ENCODE assay signal across 24 mouse cellular contexts in genomic region chr9:56106274-56107072, GRCm38 (mm10). TPM values are rescaled to one million over a fixed set of nuclear protein-coding genes. Genes with fewer than 3 reads are reported as not detected.
A peak's percentile ranks its signal among the peaks of the same experiment; 100 is the strongest.
DNase-seq lines count a peak whose midpoint lies in the region; ATAC-seq and TF ChIP-seq lines count a peak whose summit lies in the region.
"Had no signal": no experiment of that assay in that cellular context is flagged by ENCODE, and none has a peak within 500 bp of the region (broad histone marks: within the 10 kb centered on the region; RNA-seq: fewer than 3 reads in every experiment).

No protein-coding gene starts in this region.

- H3K9me3 ChIP-seq in kidney, embryonic 14.5 days (ENCODE audit: control insufficient read depth, low read length), result no peaks in the 10 kb centered on the region
- no peaks in the 10 kb centered on the region for H3K9me3 ChIP-seq in limb, embryonic 10.5 days (replicated peaks)
- H3K9me3 ChIP-seq: embryonic facial prominence, embryonic 12.5 days; hindbrain, embryonic 13.5 days; limb, embryonic 13.5 days; midbrain, embryonic 10.5 days; neural tube, embryonic 13.5 days had no signal

- no peaks in the 10 kb centered on the region; the same call in 1 of the 2 replicates for H3K4me1 ChIP-seq in kidney, embryonic 14.5 days (ENCODE audit: control insufficient read depth, insufficient read depth, low read length)
- peaks cover 33% of the 10 kb centered on the region for H3K4me1 ChIP-seq in bone marrow, adult 2 months (ENCODE audit: control insufficient read depth, insufficient read depth, low read length)
- peaks cover 41% of the 10 kb centered on the region for H3K4me1 ChIP-seq in limb, embryonic 10.5 days
- H3K4me1 ChIP-seq: embryonic facial prominence, embryonic 12.5 days; hindbrain, embryonic 13.5 days; neural tube, embryonic 13.5 days had no signal

- TF ChIP-seq POLR2A in bone marrow, adult 2 months (IDR thresholded peaks at IDR 0.05; ENCODE audit: borderline replicate concordance, control insufficient read depth, low read depth, low read length), result no peak

- no peak overlapping the region for H3K4me3 ChIP-seq in kidney, embryonic 14.5 days (ENCODE audit: low read length)
- no peak overlapping the region for H3K4me3 ChIP-seq in bone marrow, adult 2 months (replicated peaks; ENCODE audit: control insufficient read depth, low read depth, low read length)
- H3K4me3 ChIP-seq in limb, embryonic 10.5 days, result no peak overlapping the region
- H3K4me3 ChIP-seq: embryonic facial prominence, embryonic 12.5 days; hindbrain, embryonic 13.5 days; limb, embryonic 13.5 days; midbrain, embryonic 10.5 days; neural tube, embryonic 13.5 days had no signal

- no peaks in the 10 kb centered on the region for H3K36me3 ChIP-seq in kidney, embryonic 14.5 days (ENCODE audit: control insufficient read depth, insufficient read depth, low read length)
- no peaks in the 10 kb centered on the region for H3K36me3 ChIP-seq in limb, embryonic 10.5 days
- H3K36me3 ChIP-seq: embryonic facial prominence, embryonic 12.5 days; hindbrain, embryonic 13.5 days; limb, embryonic 13.5 days; midbrain, embryonic 10.5 days; neural tube, embryonic 13.5 days had no signal

- H3K27me3 ChIP-seq in kidney, embryonic 14.5 days (ENCODE audit: control insufficient read depth, insufficient read depth, low read length), result no peaks in the 10 kb centered on the region
- H3K27me3 ChIP-seq in limb, embryonic 10.5 days (ENCODE audit: low read depth, poor library complexity, severe bottlenecking), result peaks cover 7% of the 10 kb centered on the region; the same call in 1 of the 2 replicates
- H3K27me3 ChIP-seq: embryonic facial prominence, embryonic 12.5 days; hindbrain, embryonic 13.5 days; limb, embryonic 13.5 days; neural tube, embryonic 13.5 days; Patski had no signal

- no peak for TF ChIP-seq CTCF in bone marrow, adult 2 months (IDR thresholded peaks at IDR 0.05; ENCODE audit: control insufficient read depth, insufficient read depth, low read length)

- DNase-seq in kidney, postnatal 10 days, result peak; percentile 54
- DNase-seq in 416B (ENCODE audit: low read depth), result peak; percentile 98
- DNase-seq in limb, embryonic 10.5 days (ENCODE audit: low spot score), result no peak
- DNase-seq in adrenal gland, postnatal 4 days (ENCODE audit: low spot score in 2 of 2), result no peak
- no peak for DNase-seq in spleen, adult 12 weeks (ENCODE audit: low spot score)
- DNase-seq in natural killer cell, adult 2 months (ENCODE audit: low spot score in 2 of 2), result no peak
- DNase-seq: adrenal gland, postnatal 25 days; cerebellum, adult 8-10 months; heart, postnatal 10 days; kidney, adult 9 months; lung, adult 18-20 months; right cerebral cortex, adult 18-20 months; thymus, postnatal 25 days had no signal

- H3K9ac ChIP-seq in kidney, embryonic 14.5 days (ENCODE audit: low read depth, low read length), result no peak overlapping the region
- H3K9ac ChIP-seq: embryonic facial prominence, embryonic 12.5 days; hindbrain, embryonic 13.5 days; limb, embryonic 13.5 days; neural tube, embryonic 13.5 days had no signal

- no peak overlapping the region for H3K4me2 ChIP-seq in kidney, embryonic 14.5 days (replicated peaks; ENCODE audit: low read depth, low read length)
- H3K4me2 ChIP-seq: embryonic facial prominence, embryonic 12.5 days; heart, embryonic 11.5 days; hindbrain, embryonic 13.5 days; limb, embryonic 13.5 days; neural tube, embryonic 13.5 days had no signal

- no peak for ATAC-seq in kidney, embryonic 14.5 days (ENCODE audit: low FRiP score, low TSS enrichment)
- ATAC-seq: forebrain, embryonic 14.5 days; inflammation-experienced regulatory T-cells, adult 6 months had no signal

- H3K27ac ChIP-seq in kidney, embryonic 14.5 days (ENCODE audit: low read depth, low read length), result no peak overlapping the region
- peak overlapping the region; percentile 71 for H3K27ac ChIP-seq in bone marrow, adult 2 months (ENCODE audit: control insufficient read depth, insufficient read depth, low read depth, low read length, poor library complexity)
- H3K27ac ChIP-seq in limb, embryonic 10.5 days, result peak overlapping the region; percentile 30; the same call in 1 of the 2 replicates
- H3K27ac ChIP-seq: embryonic facial prominence, embryonic 12.5 days; hindbrain, embryonic 13.5 days; limb, embryonic 13.5 days; midbrain, embryonic 10.5 days; neural tube, embryonic 13.5 days had no signal

- WGBS in kidney, embryonic 14.5 days, result 71% methylated on average over 6 of the region's 6 CpGs
- WGBS in bone marrow, adult 2 months, result 20% methylated on average over 6 of the region's 6 CpGs
- 49% methylated on average over 6 of the region's 6 CpGs for WGBS in limb, embryonic 10.5 days

RNA-seq across cellular contexts. Expression of gene Pstpip1, which starts 16.7 kb away (rescaled TPM):
- 0.28 and 0.53 TPM in 2 replicates for polyA plus RNA-seq in kidney, embryonic 14.5 days (2014; fragmentation: Nextera tagmentation; extraction: Ambion mirVana)
- 63.2 and 115 TPM in 2 replicates for polyA plus RNA-seq in bone marrow, adult 2 months (2011; ENCODE audit: insufficient read depth, insufficient read length, low replicate concordance, missing spikeins)
- polyA plus RNA-seq in limb, embryonic 10.5 days (2016; fragmentation: Nextera tagmentation; extraction: Ambion mirVana), result 0.64 and 0.90 TPM in 2 replicates
- 1 to 10 TPM; 2.3 to 2.6 TPM for total RNA-seq in adrenal gland, postnatal 4 days (2021)

RNA-seq across cellular contexts. Expression of gene Tspan3, which starts 58.8 kb away (rescaled TPM):
- 418 and 533 TPM in 2 replicates for polyA plus RNA-seq in kidney, embryonic 14.5 days (2014; fragmentation: Nextera tagmentation; extraction: Ambion mirVana)
- polyA plus RNA-seq in bone marrow, adult 2 months (2011; ENCODE audit: insufficient read depth, insufficient read length, low replicate concordance, missing spikeins), result 3.2 and 9.4 TPM in 2 replicates
- polyA plus RNA-seq in limb, embryonic 10.5 days (2016; fragmentation: Nextera tagmentation; extraction: Ambion mirVana), result 410 and 450 TPM in 2 replicates
- 100 to 1,000 TPM; 164 to 171 TPM for total RNA-seq in adrenal gland, postnatal 4 days (2021)

Comparison
In these comparisons a context has a peak if more than half of its experiments do, and no peak if none do; other contexts are left out.
1. DNase-seq: peak in kidney, postnatal 10 days (single experiment) and 416B (single experiment); none in limb, embryonic 10.5 days (single experiment), adrenal gland, postnatal 4 days (0 of 2), spleen, adult 12 weeks (single experiment) and natural killer cell, adult 2 months (0 of 2).
2. RNA of gene Pstpip1, which starts 16.7 kb away (polyA plus RNA-seq): 63.2 to 115 TPM in bone marrow, adult 2 months; 0.64 to 0.90 TPM in limb, embryonic 10.5 days and 0.28 to 0.53 TPM in kidney, embryonic 14.5 days; every median in the first group is over 10 times any median in the second.
3. RNA of gene Tspan3, which starts 58.8 kb away (polyA plus RNA-seq): 418 to 533 TPM in kidney, embryonic 14.5 days and 410 to 450 TPM in limb, embryonic 10.5 days; 3.2 to 9.4 TPM in bone marrow, adult 2 months; every median in the first group is over 10 times any median in the second.